Mouse (Mus musculus) neural tube, embryonic 15.5 days (tissue): ENCODE results near the gene Ppp1r14a. TPM values are rescaled to one million over a fixed set of nuclear protein-coding genes. Genes with fewer than 3 reads are reported as not detected.

Experiments used
- ATAC-seq: fragments of 200-750 bp; cut with Nextera tagmentation; 2 replicates; pipeline ENCODE4 v1.8.0; 2017; ENCODE audit warnings: mild to moderate bottlenecking, moderate TSS enrichment, moderate library complexity; ENCODE audit not compliant: low FRiP score
- H3K27ac ChIP-seq: fragments of 300-500 bp; sonication (generic); replicated peaks from 2 replicates; pipeline ENCODE4 v1.5.1; 2015; ENCODE audit warnings: mild to moderate bottlenecking, inconsistent platforms
- H3K27me3 ChIP-seq: fragments of 300-500 bp; sonication (generic); replicated peaks from 2 replicates; pipeline ENCODE4 v1.6.1; 2015; ENCODE audit warnings: inconsistent platforms
- H3K36me3 ChIP-seq: fragments of 300-500 bp; sonication (generic); 2 replicates; pipeline ENCODE4 v1.6.1; 2015; ENCODE audit warnings: inconsistent platforms
- H3K4me1 ChIP-seq: fragments of 300-500 bp; sonication (generic); 2 replicates; pipeline ENCODE4 v1.6.1; 2015; ENCODE audit warnings: inconsistent platforms
- H3K4me2 ChIP-seq: fragments of 300-500 bp; sonication (generic); 2 replicates; pipeline ENCODE4 v1.6.1; 2015; ENCODE audit warnings: inconsistent platforms, mild to moderate bottlenecking, moderate library complexity
- H3K4me3 ChIP-seq: fragments of 300-500 bp; sonication (generic); replicated peaks from 2 replicates; pipeline ENCODE4 v1.5.1; 2015; ENCODE audit warnings: mild to moderate bottlenecking, inconsistent platforms
- H3K9ac ChIP-seq: fragments of 300-500 bp; sonication (generic); replicated peaks from 2 replicates; pipeline ENCODE4 v1.6.1; 2015; ENCODE audit warnings: mild to moderate bottlenecking, inconsistent platforms
- H3K9me3 ChIP-seq: fragments of 300-500 bp; sonication (generic); replicated peaks from 2 replicates; pipeline ENCODE4 v1.6.1; 2016; ENCODE audit warnings: inconsistent platforms
- WGBS: fragments of 180-500 bp; shearing (Covaris S2); methylation state at CpG from one replicate; pipeline ENCODE4 v1.1.7; 2015; ENCODE audit warnings: mixed read lengths; 5-methylcytosine and 5-hydroxymethylcytosine counted together
- polyA plus RNA-seq: library from polyadenylated mRNA; unstranded; fragments of >200 nt; fragmentation: Nextera tagmentation; extraction: Ambion mirVana; gene quantifications from 2 replicates; pipeline ENCODE4 v1.2.1, GENCODE M21; 2015

Ppp1r14a gene
- polyA plus RNA-seq, 1 experiment from 2014 or later: 2.8 TPM

- Histone ChIP-seq H3K4me1 (no peaks in the 10 kb centered on the region), H3K4me3 (no peak overlapping the region), H3K9ac (no peak overlapping the region), H3K36me3 (peaks cover 8% of the 10 kb centered on the region; the same call in 1 of the 2 replicates), H3K27me3 (no peaks in the 10 kb centered on the region), H3K9me3 (no peaks in the 10 kb centered on the region), H3K27ac (no peak overlapping the region), H3K4me2 (no peak overlapping the region)
- ATAC-seq: no peak
- WGBS: 72% methylated on average over 10 of the region's 10 CpGs
Measured at GRCm38 (mm10) chr7:29259781-29260730, 29.1 kb upstream of the Ppp1r14a start.

GRCm38 (mm10) chr7:29262151-29262550 lies 27.0 kb upstream of the Ppp1r14a start:
- Histone ChIP-seq H3K27me3 (no peaks in the 10 kb centered on the region), H3K4me3 (no peak overlapping the region), H3K27ac (no peak overlapping the region), H3K9ac (no peak overlapping the region), H3K36me3 (peaks cover 8% of the 10 kb centered on the region; the same call in 1 of the 2 replicates), H3K4me1 (no peaks in the 10 kb centered on the region), H3K9me3 (no peaks in the 10 kb centered on the region), H3K4me2 (no peak overlapping the region)
- WGBS: 84% methylated on average over 6 of the region's 6 CpGs
- ATAC-seq: no peak

- H3K4me2 ChIP-seq: no peak overlapping the region
- no peaks in the 10 kb centered on the region for H3K27me3 ChIP-seq
- no peak overlapping the region for H3K27ac ChIP-seq
- H3K9me3 ChIP-seq: no peaks in the 10 kb centered on the region
- ATAC-seq: no peak
- no peak overlapping the region for H3K4me3 ChIP-seq
- no peak overlapping the region for H3K9ac ChIP-seq
- no peaks in the 10 kb centered on the region for H3K4me1 ChIP-seq
- H3K36me3 ChIP-seq: no peaks in the 10 kb centered on the region
- 93% methylated on average over 3 of the region's 3 CpGs for WGBS
Measured at GRCm38 (mm10) chr7:29263831-29264230, 25.3 kb upstream of the Ppp1r14a start.

- Histone ChIP-seq H3K36me3 (no peaks in the 10 kb centered on the region), H3K9me3 (no peaks in the 10 kb centered on the region), H3K4me3 (no peak overlapping the region), H3K27ac (no peak overlapping the region), H3K27me3 (no peaks in the 10 kb centered on the region), H3K4me1 (no peaks in the 10 kb centered on the region), H3K9ac (no peak overlapping the region), H3K4me2 (no peak overlapping the region)
- ATAC-seq: no peak
- 86% methylated on average over 7 of the region's 7 CpGs for WGBS
Measured at GRCm38 (mm10) chr7:29265636-29266035, 23.5 kb upstream of the Ppp1r14a start.

- H3K4me3 ChIP-seq: no peak overlapping the region
- WGBS: 57% methylated on average over 4 of the region's 4 CpGs
Measured at GRCm38 (mm10) chr7:29266931-29267330, 22.2 kb upstream of the Ppp1r14a start.

GRCm38 (mm10) chr7:29270445-29270844 lies 18.7 kb upstream of the Ppp1r14a start:
- Histone ChIP-seq H3K9ac (no peak overlapping the region), H3K9me3 (no peaks in the 10 kb centered on the region), H3K27me3 (no peaks in the 10 kb centered on the region), H3K27ac (no peak overlapping the region), H3K36me3 (no peaks in the 10 kb centered on the region), H3K4me1 (no peaks in the 10 kb centered on the region), H3K4me3 (no peak overlapping the region), H3K4me2 (no peak overlapping the region)
- ATAC-seq: no peak
- 88% methylated on average over 4 of the region's 4 CpGs for WGBS

More at GRCm38 (mm10) chr7:29266931-29267330, 22.2 kb upstream of the Ppp1r14a start:
- Histone ChIP-seq H3K9me3 (no peaks in the 10 kb centered on the region), H3K9ac (no peak overlapping the region), H3K36me3 (no peaks in the 10 kb centered on the region), H3K27me3 (no peaks in the 10 kb centered on the region), H3K27ac (no peak overlapping the region), H3K4me2 (no peak overlapping the region), H3K4me1 (no peaks in the 10 kb centered on the region)
- no peak for ATAC-seq

- no peak for ATAC-seq
- no peak overlapping the region for H3K27ac ChIP-seq
- no peak overlapping the region for H3K9ac ChIP-seq
- no peak overlapping the region for H3K4me2 ChIP-seq
- no peak overlapping the region for H3K4me3 ChIP-seq
- no peaks in the 10 kb centered on the region for H3K4me1 ChIP-seq
- WGBS: 84% methylated on average over 8 of the region's 8 CpGs
- no peaks in the 10 kb centered on the region for H3K36me3 ChIP-seq
- H3K9me3 ChIP-seq: no peaks in the 10 kb centered on the region
- H3K27me3 ChIP-seq: no peaks in the 10 kb centered on the region
Measured at GRCm38 (mm10) chr7:29271687-29272465, 17.2 kb upstream of the Ppp1r14a start.

GRCm38 (mm10) chr7:29276715-29277114 lies 12.4 kb upstream of the Ppp1r14a start:
- H3K27ac ChIP-seq: no peak overlapping the region
- no peaks in the 10 kb centered on the region for H3K9me3 ChIP-seq
- no peaks in the 10 kb centered on the region for H3K36me3 ChIP-seq
- H3K4me3 ChIP-seq: no peak overlapping the region
- WGBS: 76% methylated on average over 5 of the region's 5 CpGs
- no peak overlapping the region for H3K4me2 ChIP-seq
- no peak for ATAC-seq
- peaks cover 13% of the 10 kb centered on the region for H3K4me1 ChIP-seq
- H3K9ac ChIP-seq: no peak overlapping the region
- H3K27me3 ChIP-seq: peaks cover 16% of the 10 kb centered on the region

- no peak overlapping the region for H3K4me2 ChIP-seq
- H3K9me3 ChIP-seq: no peaks in the 10 kb centered on the region
- no peaks in the 10 kb centered on the region for H3K36me3 ChIP-seq
- H3K4me3 ChIP-seq: no peak overlapping the region
- no peak overlapping the region for H3K27ac ChIP-seq
- 87% methylated on average over 4 of the region's 4 CpGs for WGBS
- peaks cover 24% of the 10 kb centered on the region for H3K27me3 ChIP-seq
- no peak for ATAC-seq
- H3K4me1 ChIP-seq: peaks cover 20% of the 10 kb centered on the region
- H3K9ac ChIP-seq: no peak overlapping the region
Measured at GRCm38 (mm10) chr7:29277510-29277909, 11.6 kb upstream of the Ppp1r14a start.

- H3K9me3 ChIP-seq: no peaks in the 10 kb centered on the region
- H3K4me2 ChIP-seq: no peak overlapping the region
- H3K36me3 ChIP-seq: no peaks in the 10 kb centered on the region
- H3K4me1 ChIP-seq: peaks cover 20% of the 10 kb centered on the region
- no peak overlapping the region for H3K9ac ChIP-seq
- no peak for ATAC-seq
- H3K4me3 ChIP-seq: no peak overlapping the region
- no peak overlapping the region for H3K27ac ChIP-seq
- peaks cover 32% of the 10 kb centered on the region for H3K27me3 ChIP-seq
Measured at GRCm38 (mm10) chr7:29279261-29279660, 9.8 kb upstream of the Ppp1r14a start.

- H3K27me3 ChIP-seq: peaks cover 32% of the 10 kb centered on the region
- peak overlapping the region; percentile 96; the same call in 1 of the 2 replicates for H3K4me2 ChIP-seq
Measured at GRCm38 (mm10) chr7:29279924-29280323, 9.2 kb upstream of the Ppp1r14a start.

More at GRCm38 (mm10) chr7:29279924-29280323, 9.2 kb upstream of the Ppp1r14a start:
- H3K36me3 ChIP-seq: no peaks in the 10 kb centered on the region
- no peak overlapping the region for H3K27ac ChIP-seq
- no peak overlapping the region for H3K9ac ChIP-seq
- no peaks in the 10 kb centered on the region for H3K9me3 ChIP-seq
- WGBS: 91% methylated on average over 8 of the region's 8 CpGs
- no peak for ATAC-seq
- no peak overlapping the region for H3K4me3 ChIP-seq
- peaks cover 20% of the 10 kb centered on the region for H3K4me1 ChIP-seq
